Mouse (Mus musculus): ENCODE measurements around the gene Tbk1. TPM values are rescaled to one million over a fixed set of nuclear protein-coding genes. Genes with fewer than 3 reads are reported as not detected.

Gene Tbk1
- total and polyA plus RNA-seq, 3 experiments = 29.5 to 46.0 (median 44.0) TPM

DNA sequence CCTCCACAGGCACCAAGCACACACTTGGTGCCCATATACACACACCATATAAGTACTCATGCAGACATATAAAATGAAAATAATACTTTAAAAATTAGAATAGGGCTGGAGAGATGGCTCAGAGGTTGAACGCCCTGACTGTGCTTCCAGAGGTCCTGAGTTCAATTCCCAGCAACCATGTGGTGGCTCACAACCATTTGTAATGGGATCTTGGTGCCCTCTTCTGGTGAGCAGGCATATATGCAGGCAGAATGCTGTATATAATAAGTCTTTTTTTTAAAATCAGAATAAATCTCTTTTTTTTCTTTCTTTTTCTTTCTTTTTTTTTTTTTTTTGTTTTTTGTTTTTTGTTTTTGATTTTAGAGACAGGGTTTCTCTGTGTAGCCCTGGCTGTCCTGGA, 57.3 kb downstream of the Tbk1 start:
- dilution Hi-C loops (cut with MboI; ENCODE audit: extremely low pct_ligation_motif_present, extremely low pct_unique_long_range_greater_than_20kb, low sequenced_read_pairs) (no loop called here), in situ Hi-C loops (cut with MboI; ENCODE audit: low pct_ligation_motif_present, low pct_unique_long_range_greater_than_20kb, low sequenced_read_pairs) (no loop called here)
- H3K27ac ChIP-seq (ENCODE audit: insufficient read depth, low read depth) = no peak overlapping the region
- TF ChIP-seq RAD21 (IDR thresholded peaks at IDR 0.05; ENCODE audit: low read depth, low read length) (peak; percentile 24), CTCF (conservative IDR thresholded peaks at IDR 0.05 in 1 of 2, IDR thresholded peaks at IDR 0.05 in 1 of 2; ENCODE audit: low read depth in 2 of 2, low read length in 2 of 2) (peak in 1 of 2 experiments; percentile 36; a peak in 2 of 4 replicates), RCOR1 (conservative IDR thresholded peaks at IDR 0.05; ENCODE audit: low read depth, low read length) (no peak)
- no peaks in the 10 kb centered on the region for H3K79me2 ChIP-seq (replicated peaks; ENCODE audit: control insufficient read depth, extremely low read depth, insufficient read depth, poor library complexity, severe bottlenecking)
- no peaks in the 10 kb centered on the region for H3K36me3 ChIP-seq (replicated peaks in 1 of 2; ENCODE audit: control insufficient read depth in 1 of 2, insufficient read depth in 1 of 2, low read length in 1 of 2)
- no peak overlapping the region for H3K4me3 ChIP-seq (replicated peaks in 1 of 3; ENCODE audit: low read depth in 2 of 3, low read length in 2 of 3, poor library complexity in 1 of 3)
- peaks cover 17% of the 10 kb centered on the region for H3K9me3 ChIP-seq (replicated peaks; ENCODE audit: low read length)
- H3K4me1 ChIP-seq (ENCODE audit: control insufficient read depth in 1 of 2, insufficient read depth in 2 of 2) = peaks cover 0 to 27% of the 10 kb centered on the region in 2 experiments; a peak in 2 of 4 replicates
- H3K9ac ChIP-seq (ENCODE audit: insufficient read depth, low read depth) = no peak overlapping the region
- no peaks in the 10 kb centered on the region for H3K27me3 ChIP-seq (replicated peaks)
- DNase-seq (ENCODE audit: extremely low read depth) = no peak
- no peak overlapping the region for H3K4me2 ChIP-seq (ENCODE audit: insufficient read depth, low read depth, poor library complexity, severe bottlenecking)

DNA sequence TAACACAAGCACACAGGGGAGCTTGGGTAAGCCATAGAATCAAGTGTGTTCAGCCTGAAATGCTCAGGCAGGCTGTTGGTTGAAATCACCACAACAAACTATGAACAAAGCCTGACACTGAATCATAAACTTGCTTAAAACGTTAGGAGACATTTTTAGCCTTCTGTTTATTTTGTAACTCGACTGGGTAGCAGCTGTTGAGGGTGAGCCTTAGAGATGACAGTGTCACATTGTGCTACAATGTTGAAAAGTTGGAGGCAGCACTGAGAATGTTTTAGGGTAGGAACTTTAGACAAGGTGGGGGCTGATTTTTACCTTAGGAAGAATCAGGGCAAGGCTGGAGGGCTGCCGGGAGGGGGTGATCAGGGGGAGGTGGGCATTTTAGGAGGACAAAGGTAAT, 58.1 kb downstream of the Tbk1 start:
- H3K9ac ChIP-seq (ENCODE audit: insufficient read depth, low read depth) = no peak overlapping the region
- H3K4me3 ChIP-seq (replicated peaks in 1 of 3; ENCODE audit: low read depth in 2 of 3, low read length in 2 of 3, poor library complexity in 1 of 3) = no peak overlapping the region
- peaks cover 0 to 27% of the 10 kb centered on the region in 2 experiments; a peak in 2 of 4 replicates for H3K4me1 ChIP-seq (ENCODE audit: control insufficient read depth in 1 of 2, insufficient read depth in 2 of 2)
- TF ChIP-seq MAFK (IDR thresholded peaks at IDR 0.05; ENCODE audit: insufficient replicate concordance, low read length) = no peak
- TF ChIP-seq GABPA (IDR thresholded peaks at IDR 0.05; ENCODE audit: insufficient replicate concordance, low read depth, low read length) = no peak
- no peak for TF ChIP-seq EP300 (IDR thresholded peaks at IDR 0.05; ENCODE audit: low read length)
- TF ChIP-seq USF2 (conservative IDR thresholded peaks at IDR 0.05; ENCODE audit: low read depth, low read length) = no peak
- TF ChIP-seq JUN (IDR thresholded peaks at IDR 0.05; ENCODE audit: insufficient read depth, low read depth, low read length) = no peak
- no peak for TF ChIP-seq ZMIZ1 (IDR thresholded peaks at IDR 0.05; ENCODE audit: low read depth, low read length)
- no peak for TF ChIP-seq TCF12 (IDR thresholded peaks at IDR 0.05; ENCODE audit: low read depth, low read length)
- no peak for TF ChIP-seq SMC3 (IDR thresholded peaks at IDR 0.05; ENCODE audit: low read depth, low read length)
- TF ChIP-seq MAX (IDR thresholded peaks at IDR 0.05; ENCODE audit: low read length) = no peak
- no peak for TF ChIP-seq IRF4 (IDR thresholded peaks at IDR 0.05; ENCODE audit: low read depth, low read length)
- no peak for TF ChIP-seq UBTF (IDR thresholded peaks at IDR 0.05; ENCODE audit: low read depth, low read length)
- no peak for TF ChIP-seq ETS1 (conservative IDR thresholded peaks at IDR 0.05; ENCODE audit: low read depth, low read length)
- no peak for TF ChIP-seq ELF1 (IDR thresholded peaks at IDR 0.05; ENCODE audit: low read depth, low read length)
- TF ChIP-seq ZC3H11A (IDR thresholded peaks at IDR 0.05; ENCODE audit: low read depth, low read length) = no peak
- TF ChIP-seq MAZ (IDR thresholded peaks at IDR 0.05; ENCODE audit: low read depth, low read length) = no peak
- no peak for TF ChIP-seq CHD1 (IDR thresholded peaks at IDR 0.05; ENCODE audit: low read depth, low read length)
- TF ChIP-seq E2F4 (IDR thresholded peaks at IDR 0.05; ENCODE audit: insufficient replicate concordance, low read depth, low read length) = no peak
- TF ChIP-seq RCOR1 (conservative IDR thresholded peaks at IDR 0.05; ENCODE audit: low read depth, low read length) = no peak
- no peak for TF ChIP-seq TBP (conservative IDR thresholded peaks at IDR 0.05; ENCODE audit: low read depth, low read length)
- H3K36me3 ChIP-seq (replicated peaks in 1 of 2; ENCODE audit: control insufficient read depth in 1 of 2, insufficient read depth in 1 of 2, low read length in 1 of 2) = no peaks in the 10 kb centered on the region
- no peak for DNase-seq (ENCODE audit: extremely low read depth)
- no peaks in the 10 kb centered on the region for H3K27me3 ChIP-seq (replicated peaks)
- H3K9me3 ChIP-seq (replicated peaks; ENCODE audit: low read length) = peaks cover 16% of the 10 kb centered on the region
- H3K27ac ChIP-seq (ENCODE audit: insufficient read depth, low read depth) = no peak overlapping the region
- in situ Hi-C loops (cut with MboI; ENCODE audit: low pct_ligation_motif_present, low pct_unique_long_range_greater_than_20kb, low sequenced_read_pairs) = no loop called here
- dilution Hi-C loops (cut with MboI; ENCODE audit: extremely low pct_ligation_motif_present, extremely low pct_unique_long_range_greater_than_20kb, low sequenced_read_pairs) = no loop called here
- no peaks in the 10 kb centered on the region for H3K79me2 ChIP-seq (replicated peaks; ENCODE audit: control insufficient read depth, extremely low read depth, insufficient read depth, poor library complexity, severe bottlenecking)
- H3K4me2 ChIP-seq (ENCODE audit: insufficient read depth, low read depth, poor library complexity, severe bottlenecking) = no peak overlapping the region

Data from CH12.LX (cell line).